Mouse (Mus musculus): Measurements from ENCODE around the gene Tmem267. TPM values are rescaled to one million over a fixed set of nuclear protein-coding genes. Genes with fewer than 3 reads are reported as not detected.

Gene Tmem267
- polyA plus RNA-seq, 1 experiment from 2014 or later, result 1.5 TPM

DNA sequence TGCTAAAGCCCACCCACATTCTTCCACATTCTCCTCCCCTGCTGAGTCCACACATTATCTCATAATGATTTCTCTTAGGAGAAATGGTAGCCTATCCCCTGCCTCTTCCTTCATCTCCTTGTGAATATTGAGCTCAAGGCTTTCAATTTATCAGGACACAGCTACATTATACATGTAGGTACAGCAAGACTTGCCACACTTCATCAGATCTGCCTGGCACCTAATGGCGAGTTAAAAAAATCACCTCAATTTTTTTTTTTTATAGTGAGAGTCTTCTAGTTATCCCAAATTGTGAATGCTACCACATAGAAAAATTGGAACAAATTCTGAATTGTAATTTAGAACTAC lies 161.8 kb downstream of the Tmem267 start:
- H3K36me3 ChIP-seq, result no peaks in the 10 kb centered on the region
- no peak for ATAC-seq (ENCODE audit: insufficient number of reproducible peaks, insufficient read depth, low FRiP score, low TSS enrichment)
- H3K4me3 ChIP-seq, result no peak overlapping the region
- H3K9ac ChIP-seq, result no peak overlapping the region
- no peak overlapping the region for H3K27ac ChIP-seq
- 84% methylated on average over 1 of the region's 1 CpGs for whole genome bisulfite sequencing
- H3K9me3 ChIP-seq, result no peaks in the 10 kb centered on the region
- no peak overlapping the region for H3K4me2 ChIP-seq (replicated peaks)
- H3K27me3 ChIP-seq, result no peaks in the 10 kb centered on the region
- no peaks in the 10 kb centered on the region for H3K4me1 ChIP-seq

DNA sequence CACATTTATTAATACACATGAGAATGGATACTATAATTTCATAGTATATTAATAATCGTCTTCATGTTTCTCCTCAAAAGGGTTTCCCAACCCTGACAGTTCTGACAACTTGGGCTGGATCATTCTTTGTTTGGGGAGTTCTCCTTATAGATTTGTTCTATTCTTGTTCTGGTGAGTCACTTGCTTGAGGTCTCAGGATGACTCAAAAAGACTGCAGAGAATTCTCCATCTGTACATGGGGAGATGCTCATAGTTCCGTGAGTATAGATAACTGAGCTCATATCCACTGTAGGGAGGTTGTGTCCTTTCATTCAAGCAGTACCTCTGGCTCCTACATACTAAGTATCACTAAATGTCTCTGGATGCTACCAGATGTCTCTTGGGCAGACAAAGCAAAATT lies 166.9 kb downstream of the Tmem267 start:
- no peak overlapping the region for H3K9ac ChIP-seq
- H3K36me3 ChIP-seq, result no peaks in the 10 kb centered on the region
- no peaks in the 10 kb centered on the region for H3K4me1 ChIP-seq
- H3K27me3 ChIP-seq, result no peaks in the 10 kb centered on the region
- no peak overlapping the region for H3K4me2 ChIP-seq (replicated peaks)
- no peak overlapping the region for H3K27ac ChIP-seq
- 85% methylated on average over 2 of the region's 2 CpGs for WGBS
- no peaks in the 10 kb centered on the region for H3K9me3 ChIP-seq
- no peak overlapping the region for H3K4me3 ChIP-seq
- no peak for ATAC-seq (ENCODE audit: insufficient number of reproducible peaks, insufficient read depth, low FRiP score, low TSS enrichment)

DNA sequence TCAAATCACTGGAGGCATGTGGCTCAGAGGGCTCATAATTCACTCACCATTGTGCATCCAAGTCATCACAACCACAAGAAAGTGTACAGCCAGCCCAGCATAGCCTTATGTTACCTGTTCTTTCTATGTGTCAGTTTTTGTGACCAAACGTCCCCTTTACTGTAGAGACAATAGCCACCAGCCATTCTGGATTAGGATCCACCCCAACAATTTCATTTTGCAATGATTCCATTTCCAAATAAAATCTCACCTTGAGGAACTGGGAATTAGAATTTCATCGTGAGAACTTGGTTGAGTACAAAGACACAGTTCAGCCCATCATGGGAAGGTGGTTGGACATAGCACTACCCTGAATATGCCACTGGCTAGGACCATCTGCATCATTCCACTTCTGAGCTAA lies 168.4 kb downstream of the Tmem267 start:
- Histone ChIP-seq H3K4me2 (replicated peaks) (no peak overlapping the region), H3K27me3 (no peaks in the 10 kb centered on the region), H3K4me1 (no peaks in the 10 kb centered on the region), H3K9ac (no peak overlapping the region), H3K9me3 (no peaks in the 10 kb centered on the region), H3K27ac (no peak overlapping the region), H3K36me3 (no peaks in the 10 kb centered on the region), H3K4me3 (no peak overlapping the region)
- WGBS, result 75% methylated on average over 2 of the region's 2 CpGs
- no peak for ATAC-seq (ENCODE audit: insufficient number of reproducible peaks, insufficient read depth, low FRiP score, low TSS enrichment)

DNA sequence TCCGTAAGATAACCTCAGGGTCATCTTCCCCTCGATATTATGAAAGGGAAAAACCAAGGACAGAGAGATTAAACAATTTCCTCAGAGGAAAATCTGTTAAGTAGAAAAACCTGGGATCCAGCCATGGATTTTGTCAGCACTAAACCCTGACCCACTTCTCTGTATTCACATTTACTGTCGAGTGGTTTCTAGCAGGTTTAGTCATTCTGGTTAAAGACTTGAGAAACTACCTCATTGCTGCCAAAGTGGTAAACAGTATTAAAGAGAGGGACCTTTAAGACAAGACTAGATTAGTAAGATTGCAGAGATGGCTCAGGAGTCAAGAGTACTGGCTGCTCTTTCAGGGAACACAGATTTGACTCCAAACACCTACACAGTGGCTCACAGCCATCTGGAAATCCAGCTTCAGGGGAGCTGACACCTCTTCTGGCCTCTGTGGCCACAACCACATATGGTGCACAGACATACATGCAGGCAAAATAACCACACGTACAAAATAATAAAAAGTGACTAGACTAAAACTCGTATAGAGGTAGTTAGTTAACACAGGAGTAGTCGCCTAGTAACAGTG lies 169.1 kb downstream of the Tmem267 start:
- Histone ChIP-seq H3K36me3 (no peaks in the 10 kb centered on the region), H3K9ac (no peak overlapping the region), H3K9me3 (no peaks in the 10 kb centered on the region), H3K27me3 (no peaks in the 10 kb centered on the region), H3K4me3 (no peak overlapping the region), H3K4me2 (replicated peaks) (no peak overlapping the region), H3K4me1 (no peaks in the 10 kb centered on the region), H3K27ac (no peak overlapping the region)
- WGBS, result 74% methylated on average over 6 of the region's 6 CpGs
- ATAC-seq (ENCODE audit: insufficient number of reproducible peaks, insufficient read depth, low FRiP score, low TSS enrichment), result no peak

Other genes starting within 250 kb of the Tmem267 start
- gene Paip1, start 59.4 kb upstream of the Tmem267 start, polyA plus RNA-seq (2016; fragmentation: Nextera tagmentation; extraction: Ambion mirVana), result 104 and 105 TPM in 2 replicates
- 90.3 and 92.9 TPM in 2 replicates for gene 4833420G17Rik, start 25.3 kb upstream of the Tmem267 start, polyA plus RNA-seq (2016; fragmentation: Nextera tagmentation; extraction: Ambion mirVana)
- gene 3110070M22Rik, start 344 bp downstream of the Tmem267 start, polyA plus RNA-seq (2016; fragmentation: Nextera tagmentation; extraction: Ambion mirVana), result 1.8 and 2.9 TPM in 2 replicates
- gene Ccl28, start 135.8 kb downstream of the Tmem267 start, polyA plus RNA-seq (2016; fragmentation: Nextera tagmentation; extraction: Ambion mirVana), result 0.06 and 0.19 TPM in 2 replicates
- 197 and 223 TPM in 2 replicates for gene Hmgcs1, start 202.3 kb downstream of the Tmem267 start, polyA plus RNA-seq (2016; fragmentation: Nextera tagmentation; extraction: Ambion mirVana)